13 mouse cellular contexts compared by ENCODE assay signal in genomic region chr10:5264418-5264817, GRCm38 (mm10).
DNase-seq lines count a peak whose midpoint lies in the region; ATAC-seq lines count a peak whose summit lies in the region.
"Had no signal": no experiment of that assay in that cellular context is flagged by ENCODE, and none has a peak within 500 bp of the region (broad histone marks: within the 10 kb centered on the region; RNA-seq: fewer than 3 reads in every experiment).

No protein-coding gene starts in this region.

- H3K9me3 ChIP-seq in embryonic facial prominence, embryonic 14.5 days (ENCODE audit: control insufficient read depth, low read length), result no peaks in the 10 kb centered on the region
- no peaks in the 10 kb centered on the region for H3K9me3 ChIP-seq in embryonic facial prominence, embryonic 10.5 days
- H3K9me3 ChIP-seq in midbrain, embryonic 15.5 days, result no peaks in the 10 kb centered on the region

- no peak overlapping the region for H3K4me3 ChIP-seq in embryonic facial prominence, embryonic 14.5 days (ENCODE audit: low read depth, low read length)
- H3K4me3 ChIP-seq in embryonic facial prominence, embryonic 10.5 days, result no peak overlapping the region
- no peak overlapping the region for H3K4me3 ChIP-seq in midbrain, embryonic 15.5 days

- H3K27ac ChIP-seq in embryonic facial prominence, embryonic 14.5 days (replicated peaks; ENCODE audit: low read depth, low read length), result no peak overlapping the region
- no peak overlapping the region for H3K27ac ChIP-seq in embryonic facial prominence, embryonic 10.5 days (replicated peaks)
- H3K27ac ChIP-seq in midbrain, embryonic 15.5 days, result 0 out of 2 replicates have a peak overlapping the region, but pooled peaks have one; percentile 27
- H3K27ac ChIP-seq: macrophage had no signal

- 62% methylated on average over 10 of the region's 10 CpGs for WGBS in embryonic facial prominence, embryonic 14.5 days
- 78% methylated on average over 10 of the region's 10 CpGs for WGBS in embryonic facial prominence, embryonic 10.5 days
- WGBS in midbrain, embryonic 15.5 days, result 66% methylated on average over 10 of the region's 10 CpGs

- H3K9ac ChIP-seq in embryonic facial prominence, embryonic 14.5 days (ENCODE audit: low read depth, low read length), result no peak overlapping the region
- H3K9ac ChIP-seq in midbrain, embryonic 15.5 days, result no peak overlapping the region

- ATAC-seq in embryonic facial prominence, embryonic 14.5 days (ENCODE audit: low read depth), result peak; percentile 18; the same call in 1 of the 2 replicates
- peak; percentile 84 for ATAC-seq in midbrain, embryonic 15.5 days (replicated peaks)
- ATAC-seq: Patski had no signal

- H3K36me3 ChIP-seq in embryonic facial prominence, embryonic 14.5 days (ENCODE audit: control insufficient read depth, insufficient read depth, low read length), result peaks cover 7% of the 10 kb centered on the region; the same call in 1 of the 2 replicates
- no peaks in the 10 kb centered on the region for H3K36me3 ChIP-seq in embryonic facial prominence, embryonic 10.5 days (replicated peaks)
- no peaks in the 10 kb centered on the region for H3K36me3 ChIP-seq in midbrain, embryonic 15.5 days (replicated peaks)

- H3K27me3 ChIP-seq in embryonic facial prominence, embryonic 14.5 days (replicated peaks; ENCODE audit: control insufficient read depth, insufficient read depth, low read length), result no peaks in the 10 kb centered on the region
- no peaks in the 10 kb centered on the region for H3K27me3 ChIP-seq in embryonic facial prominence, embryonic 10.5 days (replicated peaks; ENCODE audit: low read depth, poor library complexity, severe bottlenecking)
- no peaks in the 10 kb centered on the region for H3K27me3 ChIP-seq in midbrain, embryonic 15.5 days (replicated peaks)

- DNase-seq in embryonic facial prominence, embryonic 14.5 days (ENCODE audit: low spot score), result no peak
- DNase-seq in embryonic facial prominence, embryonic 10.5 days (ENCODE audit: low spot score), result no peak
- peak; percentile 7 to 13 for DNase-seq in layer of hippocampus, postnatal 10 days (ENCODE audit: low spot score in 2 of 2)
- no peak for DNase-seq in layer of hippocampus, postnatal 36 days
- peak; percentile 11 to 20 for DNase-seq in adrenal gland, postnatal 36 days
- DNase-seq in spleen, postnatal 14 days (ENCODE audit: low spot score in 2 of 2), result no peak
- DNase-seq in heart, adult 11 months, result no peak
- DNase-seq: B cell, adult 2 months; cerebellum, adult 18-20 months; heart, adult 18-20 months had no signal

- no peak overlapping the region for H3K4me2 ChIP-seq in embryonic facial prominence, embryonic 14.5 days (ENCODE audit: low read depth, low read length)
- no peak overlapping the region for H3K4me2 ChIP-seq in midbrain, embryonic 15.5 days

- H3K4me1 ChIP-seq in embryonic facial prominence, embryonic 14.5 days (ENCODE audit: control insufficient read depth, insufficient read depth, low read length), result no peaks in the 10 kb centered on the region
- H3K4me1 ChIP-seq in embryonic facial prominence, embryonic 10.5 days, result 0 out of 2 replicates have a peak, but pooled peaks cover 4% of the 10 kb centered on the region
- no peaks in the 10 kb centered on the region for H3K4me1 ChIP-seq in midbrain, embryonic 15.5 days

Comparison
In these comparisons a context has a peak if more than half of its experiments do, and no peak if none do; other contexts are left out.
1. DNase-seq: peak in layer of hippocampus, postnatal 10 days (2 of 2) and adrenal gland, postnatal 36 days (2 of 2); none in embryonic facial prominence, embryonic 14.5 days (single experiment), embryonic facial prominence, embryonic 10.5 days (single experiment), layer of hippocampus, postnatal 36 days (0 of 2), spleen, postnatal 14 days (0 of 2) and heart, adult 11 months (single experiment).